ENCODE assay signal across 10 mouse cellular contexts in genomic region chr16:91225233-91226037, GRCm38 (mm10). TPM values are rescaled to one million over a fixed set of nuclear protein-coding genes. Genes with fewer than 3 reads are reported as not detected.
DNase-seq lines count a peak whose midpoint lies in the region; ATAC-seq lines count a peak whose summit lies in the region.
"Had no signal": no experiment of that assay in that cellular context is flagged by ENCODE, and none has a peak within 500 bp of the region (broad histone marks: within the 10 kb centered on the region; RNA-seq: fewer than 3 reads in every experiment).

TSS of gene Olig2 (plus strand) at chr16:91225457.

- ATAC-seq in heart, embryonic 14.5 days (ENCODE audit: insufficient number of reproducible peaks, insufficient read depth, low FRiP score, low read depth): no peak
- peak; percentile 94 for ATAC-seq in forebrain, embryonic 13.5 days
- peak; percentile 70 for ATAC-seq in neural tube, embryonic 13.5 days (ENCODE audit: low read depth)

- peak within 1 kb of the TSS; percentile 19 to 33 for H3K4me3 ChIP-seq in heart, embryonic 14.5 days (ENCODE audit: control insufficient read depth in 1 of 2, insufficient read depth in 1 of 2, low read depth in 1 of 2, low read length in 2 of 2)
- H3K4me3 ChIP-seq in forebrain, embryonic 13.5 days: peak within 1 kb of the TSS; percentile 50
- peak within 1 kb of the TSS; percentile 23 for H3K4me3 ChIP-seq in neural tube, embryonic 13.5 days

- peaks cover 5 to 26% of the 10 kb centered on the region in 2 experiments; a peak in 3 of 4 replicates for H3K4me1 ChIP-seq in heart, embryonic 14.5 days (ENCODE audit: control insufficient read depth in 2 of 2, insufficient read depth in 2 of 2, low read length in 2 of 2)
- peaks cover 96% of the 10 kb centered on the region for H3K4me1 ChIP-seq in forebrain, embryonic 13.5 days
- peaks cover 44% of the 10 kb centered on the region for H3K4me1 ChIP-seq in neural tube, embryonic 13.5 days (replicated peaks)

- no peak for DNase-seq in heart, adult 8-10 months (ENCODE audit: low spot score)
- DNase-seq in R1 (ENCODE audit: low read depth, low spot score): peak; percentile 86
- no peak for DNase-seq in layer of hippocampus, postnatal 25 days (ENCODE audit: extremely low spot score in 1 of 2, low spot score in 1 of 2)
- DNase-seq in spleen, adult 18-20 months: no peak
- no peak for DNase-seq in gastrocnemius, postnatal 4 days (ENCODE audit: low spot score in 2 of 2)

- 1% methylated on average over 53 of the region's 53 CpGs for WGBS in heart, embryonic 14.5 days
- under 1% methylated on average over 53 of the region's 53 CpGs for WGBS in forebrain, embryonic 13.5 days
- whole genome bisulfite sequencing in neural tube, embryonic 13.5 days: under 1% methylated on average over 53 of the region's 53 CpGs

- H3K9ac ChIP-seq in heart, embryonic 14.5 days (ENCODE audit: low read length): no peak within 1 kb of the TSS
- peak within 1 kb of the TSS; percentile 76 for H3K9ac ChIP-seq in forebrain, embryonic 13.5 days
- H3K9ac ChIP-seq in neural tube, embryonic 13.5 days: 0 out of 2 replicates have a peak within 1 kb of the TSS, but pooled peaks have one; percentile 43

- no peak within 1 kb of the TSS for H3K27ac ChIP-seq in heart, embryonic 14.5 days (replicated peaks in 1 of 2; ENCODE audit: control insufficient read depth in 1 of 2, insufficient read depth in 1 of 2, low read depth in 2 of 2, low read length in 2 of 2)
- H3K27ac ChIP-seq in forebrain, embryonic 13.5 days: no peak within 1 kb of the TSS; the same call in 1 of the 2 replicates
- H3K27ac ChIP-seq in neural tube, embryonic 13.5 days (replicated peaks): no peak within 1 kb of the TSS

- H3K4me2 ChIP-seq in heart, embryonic 14.5 days (ENCODE audit: low read length): peak within 1 kb of the TSS; percentile 59
- H3K4me2 ChIP-seq in forebrain, embryonic 13.5 days: peak within 1 kb of the TSS; percentile 66
- H3K4me2 ChIP-seq in neural tube, embryonic 13.5 days: peak within 1 kb of the TSS; percentile 39

- H3K9me3 ChIP-seq in heart, embryonic 14.5 days (ENCODE audit: control insufficient read depth, low read length): no peaks in the 10 kb centered on the region
- no peaks in the 10 kb centered on the region for H3K9me3 ChIP-seq in forebrain, embryonic 13.5 days (replicated peaks)
- no peaks in the 10 kb centered on the region for H3K9me3 ChIP-seq in neural tube, embryonic 13.5 days

- H3K27me3 ChIP-seq in heart, embryonic 14.5 days (ENCODE audit: control insufficient read depth, insufficient read depth, low read length): peaks cover 99% of the 10 kb centered on the region
- peaks cover 99% of the 10 kb centered on the region for H3K27me3 ChIP-seq in forebrain, embryonic 13.5 days
- peaks cover 100% of the 10 kb centered on the region for H3K27me3 ChIP-seq in neural tube, embryonic 13.5 days

- H3K36me3 ChIP-seq in heart, embryonic 14.5 days (ENCODE audit: control insufficient read depth, insufficient read depth, low read length): no peaks in the 10 kb centered on the region
- no peaks in the 10 kb centered on the region for H3K36me3 ChIP-seq in forebrain, embryonic 13.5 days (ENCODE audit: poor library complexity, severe bottlenecking)
- H3K36me3 ChIP-seq in neural tube, embryonic 13.5 days: no peaks in the 10 kb centered on the region

RNA-seq across cellular contexts. Expression of gene Olig2, which starts in this region (rescaled TPM):
- not detected in 2 replicates for polyA plus RNA-seq in heart, embryonic 14.5 days (2014; fragmentation: Nextera tagmentation; extraction: Ambion mirVana)
- total RNA-seq in heart, adult 8-10 months (2022): not detected
- 6.3 and 8.4 TPM in 2 replicates for polyA plus RNA-seq in forebrain, embryonic 13.5 days (2015; fragmentation: Nextera tagmentation; extraction: Ambion mirVana)
- total RNA-seq in layer of hippocampus, postnatal 25 days (2021): 10 to 100 TPM; 37.2 to 38.6 TPM
- polyA plus RNA-seq in neural tube, embryonic 13.5 days (2015; fragmentation: Nextera tagmentation; extraction: Ambion mirVana): 4.5 and 4.6 TPM in 2 replicates
- total RNA-seq in gastrocnemius, postnatal 4 days (2021): not detected
- total RNA-seq: hematopoietic stem cell, adult 5-6 weeks; MEL had no signal

Comparison
In these comparisons a context has a peak if more than half of its experiments do, and no peak if none do; other contexts are left out.
1. RNA of gene Olig2 (total RNA-seq): 37.2 to 38.6 TPM in layer of hippocampus, postnatal 25 days; not detected in heart, adult 8-10 months and not detected in gastrocnemius, postnatal 4 days; every median in the first group is over 10 times any median in the second.
2. Peak in every context shown above with its lines, with median percentiles within 50 percentile points of each other: H3K4me2 ChIP-seq and H3K4me3 ChIP-seq.